Mouse (Mus musculus): ENCODE measurements around the gene Ano10. TPM values are rescaled to one million over a fixed set of nuclear protein-coding genes. Genes with fewer than 3 reads are reported as not detected.
A peak's percentile ranks its signal among the peaks of the same experiment; 100 is the strongest.

Ano10 gene
- polyA plus RNA-seq, 1 experiment from 2014 or later, result 33.9 TPM

GRCm38 (mm10) chr9:122265526-122266210 is 28.6 kb downstream of the Ano10 start:
- no peak overlapping the region for H3K27ac ChIP-seq (replicated peaks)
- no peak for DNase-seq (ENCODE audit: low spot score)
- no peaks in the 10 kb centered on the region for H3K9me3 ChIP-seq (replicated peaks)
- H3K4me3 ChIP-seq, result no peak overlapping the region
- 83% methylated on average over 10 of the region's 10 CpGs for WGBS
- no peaks in the 10 kb centered on the region for H3K27me3 ChIP-seq (ENCODE audit: low read depth, poor library complexity, severe bottlenecking)
- H3K4me1 ChIP-seq, result no peaks in the 10 kb centered on the region
- peaks cover 35% of the 10 kb centered on the region for H3K36me3 ChIP-seq

DNA sequence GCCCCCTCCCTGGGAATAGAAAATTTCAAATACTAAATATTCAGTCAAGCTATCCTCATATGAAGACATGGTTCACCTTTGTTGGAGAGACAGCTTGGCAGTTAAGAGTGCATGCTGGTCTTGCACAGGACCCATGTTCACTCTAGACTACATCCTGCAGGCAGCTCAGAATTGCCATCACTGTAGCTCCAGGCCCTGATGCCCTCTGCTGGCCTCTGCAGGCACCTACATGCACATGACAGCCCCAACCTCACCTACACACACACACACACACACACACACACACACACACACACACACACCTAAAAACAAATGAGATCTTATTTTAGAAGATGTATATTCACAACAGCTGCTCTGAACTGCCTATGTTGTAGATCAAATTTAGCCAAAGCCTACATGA is 31.1 kb downstream of the Ano10 start:
- Histone ChIP-seq H3K9me3 (replicated peaks) (no peaks in the 10 kb centered on the region), H3K36me3 (peaks cover 44% of the 10 kb centered on the region), H3K27me3 (ENCODE audit: low read depth, poor library complexity, severe bottlenecking) (no peaks in the 10 kb centered on the region), H3K4me1 (no peaks in the 10 kb centered on the region), H3K27ac (replicated peaks) (no peak overlapping the region), H3K4me3 (no peak overlapping the region)
- no peak for DNase-seq (ENCODE audit: low spot score)

GRCm38 (mm10) chr9:122254386-122254785 is 39.8 kb downstream of the Ano10 start:
- whole genome bisulfite sequencing, result 91% methylated on average over 3 of the region's 3 CpGs
- no peaks in the 10 kb centered on the region for H3K4me1 ChIP-seq
- H3K4me3 ChIP-seq, result no peak overlapping the region
- DNase-seq (ENCODE audit: low spot score), result no peak
- H3K36me3 ChIP-seq, result peaks cover 67% of the 10 kb centered on the region
- H3K27ac ChIP-seq (replicated peaks), result no peak overlapping the region
- no peaks in the 10 kb centered on the region for H3K9me3 ChIP-seq (replicated peaks)
- no peaks in the 10 kb centered on the region for H3K27me3 ChIP-seq (ENCODE audit: low read depth, poor library complexity, severe bottlenecking)

GRCm38 (mm10) chr9:122252113-122252512 is 42.1 kb downstream of the Ano10 start:
- WGBS, result 78% methylated on average over 1 of the region's 1 CpGs
- Histone ChIP-seq H3K4me1 (0 out of 2 replicates have a peak, but pooled peaks cover 4% of the 10 kb centered on the region), H3K4me3 (no peak overlapping the region), H3K36me3 (peaks cover 53% of the 10 kb centered on the region), H3K27ac (replicated peaks) (no peak overlapping the region), H3K27me3 (ENCODE audit: low read depth, poor library complexity, severe bottlenecking) (no peaks in the 10 kb centered on the region), H3K9me3 (replicated peaks) (no peaks in the 10 kb centered on the region)
- no peak for DNase-seq (ENCODE audit: low spot score)

GRCm38 (mm10) chr9:122248168-122248567 is 46.1 kb downstream of the Ano10 start:
- Histone ChIP-seq H3K9me3 (replicated peaks) (no peaks in the 10 kb centered on the region), H3K27ac (replicated peaks) (no peak overlapping the region), H3K36me3 (peaks cover 31% of the 10 kb centered on the region), H3K4me1 (peaks cover 9% of the 10 kb centered on the region; the same call in 1 of the 2 replicates), H3K27me3 (ENCODE audit: low read depth, poor library complexity, severe bottlenecking) (no peaks in the 10 kb centered on the region), H3K4me3 (no peak overlapping the region)
- DNase-seq (ENCODE audit: low spot score), result peak; percentile 41
- WGBS, result 39% methylated on average over 8 of the region's 8 CpGs

DNA sequence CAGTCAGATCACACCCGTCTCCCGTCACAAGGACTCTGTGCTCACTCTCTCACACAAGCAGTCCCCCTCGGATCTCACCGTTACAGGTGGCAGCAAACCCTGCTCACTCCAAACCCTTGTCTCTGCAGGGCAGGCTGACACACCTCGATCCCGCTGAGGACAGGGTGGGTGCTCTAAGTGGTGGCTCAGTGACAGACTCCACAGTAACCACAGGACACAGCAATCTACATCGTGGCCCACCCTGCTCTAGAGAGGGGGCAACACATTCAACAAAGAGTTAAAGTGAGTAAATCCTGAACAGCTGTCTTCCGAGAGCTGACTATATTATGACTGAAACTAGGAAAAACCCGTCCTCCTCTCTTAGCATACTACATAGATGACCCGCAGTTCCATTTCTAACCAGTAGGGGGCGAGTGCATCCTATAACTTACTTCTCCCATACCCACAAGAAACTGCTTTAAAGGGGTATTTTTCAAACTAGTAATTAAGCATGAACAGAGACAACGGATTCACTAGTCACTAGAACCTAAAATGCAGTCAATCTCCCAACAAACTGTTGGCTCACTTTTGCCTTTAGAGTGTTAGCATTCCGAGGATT is 46.7 kb downstream of the Ano10 start:
- peaks cover 9% of the 10 kb centered on the region; the same call in 1 of the 2 replicates for H3K4me1 ChIP-seq
- H3K9me3 ChIP-seq (replicated peaks), result no peaks in the 10 kb centered on the region
- 50% methylated on average over 13 of the region's 13 CpGs for WGBS
- H3K27ac ChIP-seq (replicated peaks), result no peak overlapping the region
- H3K36me3 ChIP-seq, result peaks cover 25% of the 10 kb centered on the region
- H3K27me3 ChIP-seq (ENCODE audit: low read depth, poor library complexity, severe bottlenecking), result no peaks in the 10 kb centered on the region
- no peak overlapping the region for H3K4me3 ChIP-seq
- peak; percentile 62 for DNase-seq (ENCODE audit: low spot score)

- 86% methylated on average over 8 of the region's 8 CpGs for WGBS
- H3K4me1 ChIP-seq, result peaks cover 13% of the 10 kb centered on the region
- no peaks in the 10 kb centered on the region for H3K9me3 ChIP-seq (replicated peaks)
- no peak overlapping the region for H3K4me3 ChIP-seq
- no peak for DNase-seq (ENCODE audit: low spot score)
- H3K27me3 ChIP-seq (ENCODE audit: low read depth, poor library complexity, severe bottlenecking), result no peaks in the 10 kb centered on the region
- H3K36me3 ChIP-seq, result peaks cover 8% of the 10 kb centered on the region
- no peak overlapping the region for H3K27ac ChIP-seq (replicated peaks)
These were observed 48.3 kb downstream of the Ano10 start for GRCm38 (mm10) chr9:122245879-122246278.

- 71% methylated on average over 4 of the region's 4 CpGs for WGBS
- H3K27me3 ChIP-seq (ENCODE audit: low read depth, poor library complexity, severe bottlenecking), result no peaks in the 10 kb centered on the region
- no peak overlapping the region for H3K27ac ChIP-seq (replicated peaks)
- peaks cover 5% of the 10 kb centered on the region; the same call in 1 of the 2 replicates for H3K36me3 ChIP-seq
- H3K9me3 ChIP-seq (replicated peaks), result no peaks in the 10 kb centered on the region
- no peak overlapping the region for H3K4me3 ChIP-seq
- peaks cover 17% of the 10 kb centered on the region for H3K4me1 ChIP-seq
- DNase-seq (ENCODE audit: low spot score), result no peak
These were observed 48.8 kb downstream of the Ano10 start for GRCm38 (mm10) chr9:122245471-122245870.

GRCm38 (mm10) chr9:122244800-122245165 is 49.4 kb downstream of the Ano10 start:
- no peak overlapping the region for H3K27ac ChIP-seq (replicated peaks)
- peaks cover 19% of the 10 kb centered on the region for H3K4me1 ChIP-seq
- no peaks in the 10 kb centered on the region for H3K27me3 ChIP-seq (ENCODE audit: low read depth, poor library complexity, severe bottlenecking)
- no peaks in the 10 kb centered on the region for H3K36me3 ChIP-seq
- WGBS, result 47% methylated on average over 2 of the region's 2 CpGs
- no peak for DNase-seq (ENCODE audit: low spot score)
- no peak overlapping the region for H3K4me3 ChIP-seq
- no peaks in the 10 kb centered on the region for H3K9me3 ChIP-seq (replicated peaks)

- Histone ChIP-seq H3K4me1 (peaks cover 19% of the 10 kb centered on the region), H3K27ac (replicated peaks) (no peak overlapping the region), H3K36me3 (no peaks in the 10 kb centered on the region), H3K9me3 (replicated peaks) (no peaks in the 10 kb centered on the region), H3K4me3 (no peak overlapping the region), H3K27me3 (ENCODE audit: low read depth, poor library complexity, severe bottlenecking) (no peaks in the 10 kb centered on the region)
- peak; percentile 42 for DNase-seq (ENCODE audit: low spot score)
- 36% methylated on average over 4 of the region's 4 CpGs for WGBS
These were observed 50.0 kb downstream of the Ano10 start for GRCm38 (mm10) chr9:122244080-122244799.

- H3K27me3 ChIP-seq (ENCODE audit: low read depth, poor library complexity, severe bottlenecking), result no peaks in the 10 kb centered on the region
- no peaks in the 10 kb centered on the region for H3K9me3 ChIP-seq (replicated peaks)
- DNase-seq (ENCODE audit: low spot score), result no peak
- H3K4me1 ChIP-seq, result peaks cover 19% of the 10 kb centered on the region
- H3K36me3 ChIP-seq, result no peaks in the 10 kb centered on the region
- 87% methylated on average over 1 of the region's 1 CpGs for WGBS
- H3K4me3 ChIP-seq, result no peak overlapping the region
- no peak overlapping the region for H3K27ac ChIP-seq (replicated peaks)
These were observed 50.9 kb downstream of the Ano10 start for GRCm38 (mm10) chr9:122243297-122243696.

GRCm38 (mm10) chr9:122242856-122243255 is 51.4 kb downstream of the Ano10 start:
- Histone ChIP-seq H3K4me1 (peaks cover 16% of the 10 kb centered on the region), H3K27ac (replicated peaks) (no peak overlapping the region), H3K9me3 (replicated peaks) (no peaks in the 10 kb centered on the region), H3K27me3 (ENCODE audit: low read depth, poor library complexity, severe bottlenecking) (no peaks in the 10 kb centered on the region), H3K36me3 (no peaks in the 10 kb centered on the region), H3K4me3 (no peak overlapping the region)
- 39% methylated on average over 7 of the region's 7 CpGs for WGBS
- no peak for DNase-seq (ENCODE audit: low spot score)

GRCm38 (mm10) chr9:122241812-122242400 is 52.3 kb downstream of the Ano10 start:
- H3K4me3 ChIP-seq, result no peak overlapping the region
- DNase-seq (ENCODE audit: low spot score), result no peak
- peaks cover 16% of the 10 kb centered on the region for H3K4me1 ChIP-seq
- no peaks in the 10 kb centered on the region for H3K36me3 ChIP-seq
- no peaks in the 10 kb centered on the region for H3K9me3 ChIP-seq (replicated peaks)
- no peaks in the 10 kb centered on the region for H3K27me3 ChIP-seq (ENCODE audit: low read depth, poor library complexity, severe bottlenecking)
- WGBS, result 74% methylated on average over 10 of the region's 10 CpGs
- no peak overlapping the region for H3K27ac ChIP-seq (replicated peaks)

Data from midbrain, embryonic 10.5 days (tissue).